Mouse (Mus musculus): Measurements from ENCODE around the gene Egfl8. TPM values are rescaled to one million over a fixed set of nuclear protein-coding genes. Genes with fewer than 3 reads are reported as not detected.

Gene Egfl8
- polyA plus RNA-seq, 1 experiment: 0.16 TPM

DNA sequence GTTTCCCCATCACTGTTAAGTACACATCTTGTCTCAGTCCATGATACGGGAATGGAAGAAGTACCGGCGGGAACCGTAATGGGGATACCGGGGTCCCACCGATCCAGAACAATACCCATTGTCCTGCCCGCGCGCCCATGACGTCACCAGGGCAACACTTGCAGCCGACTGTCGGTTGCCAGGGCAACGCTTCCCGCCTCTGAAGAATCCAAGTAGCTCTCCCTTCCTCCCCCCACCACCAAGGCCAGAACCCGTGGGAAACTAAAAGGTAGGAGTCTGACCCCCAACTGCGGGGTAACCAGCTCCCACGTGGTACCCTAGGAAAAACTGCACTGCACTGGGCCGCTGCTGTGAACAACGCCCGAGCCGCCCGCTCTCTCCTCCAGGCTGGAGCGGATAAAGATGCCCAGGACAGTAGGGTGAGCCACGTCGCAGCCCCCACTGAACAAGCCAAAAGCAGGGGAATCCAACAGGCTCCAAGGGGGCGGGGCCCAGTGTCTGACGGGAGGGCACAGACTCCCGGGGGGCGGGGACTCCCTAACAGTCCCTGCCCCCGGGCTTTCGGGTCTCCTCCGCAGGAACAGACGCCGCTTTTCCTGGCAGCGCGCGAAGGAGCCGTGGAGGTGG lies 28.9 kb downstream of the Egfl8 start:
- peak overlapping the region; percentile 46 for H3K4me3 ChIP-seq
- TF ChIP-seq POLR2AphosphoS2 (IDR thresholded peaks at IDR 0.05; ENCODE audit: insufficient read length, low read depth): peak; percentile 40
- TF ChIP-seq TCF12 (IDR thresholded peaks at IDR 0.05; ENCODE audit: insufficient read depth, poor library complexity, severe bottlenecking): no peak
- TF ChIP-seq REST (IDR thresholded peaks at IDR 0.05; ENCODE audit: insufficient read depth, insufficient read length): no peak
- no peaks in the 10 kb centered on the region for H3K27me3 ChIP-seq (ENCODE audit: control insufficient read depth, insufficient read depth, insufficient read length)
- no peaks in the 10 kb centered on the region for H3K79me2 ChIP-seq (ENCODE audit: control insufficient read depth, insufficient read depth)
- H3ac ChIP-seq (ENCODE audit: control insufficient read depth, insufficient read length): peak overlapping the region; percentile 46
- peak overlapping the region; percentile 100 for H3K4me2 ChIP-seq (ENCODE audit: low read depth)
- no peaks in the 10 kb centered on the region for H3K36me3 ChIP-seq (ENCODE audit: control insufficient read depth, insufficient read depth)

- H3K36me3 ChIP-seq (ENCODE audit: control insufficient read depth, insufficient read depth): no peaks in the 10 kb centered on the region
- H3K79me2 ChIP-seq (ENCODE audit: control insufficient read depth, insufficient read depth): no peaks in the 10 kb centered on the region
- peak overlapping the region; percentile 46 for H3K4me3 ChIP-seq
- peaks cover 3% of the 10 kb centered on the region for H3K27me3 ChIP-seq (ENCODE audit: control insufficient read depth, insufficient read depth, insufficient read length)
- TF ChIP-seq MAX (IDR thresholded peaks at IDR 0.05; ENCODE audit: low read depth) (no peak), POLR2AphosphoS2 (IDR thresholded peaks at IDR 0.05; ENCODE audit: insufficient read length, low read depth) (no peak), SRF (IDR thresholded peaks at IDR 0.05; ENCODE audit: control insufficient read depth, insufficient read length, low read depth) (no peak), USF1 (IDR thresholded peaks at IDR 0.05; ENCODE audit: low read depth) (no peak), CEBPB (IDR thresholded peaks at IDR 0.05; ENCODE audit: insufficient read depth, poor library complexity, severe bottlenecking) (no peak), POLR2A (IDR thresholded peaks at IDR 0.05; ENCODE audit: insufficient read length, low read depth) (no peak), E2F4 (IDR thresholded peaks at IDR 0.05; ENCODE audit: insufficient read depth) (no peak), MYOD1 (IDR thresholded peaks at IDR 0.05; ENCODE audit: control insufficient read depth in 1 of 3, insufficient read length in 2 of 3, low read depth in 2 of 3) (no peak), MYOG (IDR thresholded peaks at IDR 0.05; ENCODE audit: control insufficient read depth in 1 of 3, insufficient read depth in 1 of 3, insufficient read length in 2 of 3, low read depth in 2 of 3) (no peak), TCF3 (IDR thresholded peaks at IDR 0.05; ENCODE audit: insufficient read length, low read depth) (no peak), TCF12 (IDR thresholded peaks at IDR 0.05; ENCODE audit: insufficient read depth, poor library complexity, severe bottlenecking) (no peak), REST (IDR thresholded peaks at IDR 0.05; ENCODE audit: insufficient read depth, insufficient read length) (no peak)
- peak overlapping the region; percentile 100 for H3K4me2 ChIP-seq (ENCODE audit: low read depth)
- peak overlapping the region; percentile 46 for H3ac ChIP-seq (ENCODE audit: control insufficient read depth, insufficient read length)
These were observed 29.6 kb downstream of the Egfl8 start for GRCm38 (mm10) chr17:34585877-34586771.

DNA sequence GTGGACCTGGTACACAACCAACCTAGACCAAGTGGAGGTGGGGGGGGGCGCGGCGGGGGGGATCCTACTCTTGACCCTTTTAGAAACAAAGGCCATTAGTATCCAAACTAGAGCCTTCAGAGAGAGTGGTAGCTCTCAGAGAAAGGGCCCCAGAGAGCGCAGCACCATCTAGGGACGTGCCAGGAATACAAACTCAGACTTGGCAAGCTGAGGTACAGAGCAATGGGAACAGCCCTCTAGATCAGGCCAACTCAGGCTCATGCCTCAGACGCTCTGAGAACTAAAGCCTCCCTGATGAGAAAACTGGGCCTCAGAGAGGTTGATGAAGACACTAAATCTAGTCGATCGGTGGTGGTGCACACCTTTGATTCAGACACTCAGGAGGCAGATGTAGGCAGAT lies 30.6 kb downstream of the Egfl8 start:
- Histone ChIP-seq H3K36me3 (ENCODE audit: control insufficient read depth, insufficient read depth) (no peaks in the 10 kb centered on the region), H3K4me2 (ENCODE audit: low read depth) (no peak overlapping the region), H3K4me3 (no peak overlapping the region), H3ac (ENCODE audit: control insufficient read depth, insufficient read length) (no peak overlapping the region), H3K27me3 (ENCODE audit: control insufficient read depth, insufficient read depth, insufficient read length) (peaks cover 9% of the 10 kb centered on the region), H3K79me2 (ENCODE audit: control insufficient read depth, insufficient read depth) (no peaks in the 10 kb centered on the region)
- TF ChIP-seq MYOG (IDR thresholded peaks at IDR 0.05; ENCODE audit: control insufficient read depth in 1 of 3, insufficient read depth in 1 of 3, insufficient read length in 2 of 3, low read depth in 2 of 3) (no peak), CEBPB (IDR thresholded peaks at IDR 0.05; ENCODE audit: insufficient read depth, poor library complexity, severe bottlenecking) (no peak), MYOD1 (IDR thresholded peaks at IDR 0.05; ENCODE audit: control insufficient read depth in 1 of 3, insufficient read length in 2 of 3, low read depth in 2 of 3) (no peak), POLR2AphosphoS2 (IDR thresholded peaks at IDR 0.05; ENCODE audit: insufficient read length, low read depth) (no peak), REST (IDR thresholded peaks at IDR 0.05; ENCODE audit: insufficient read depth, insufficient read length) (no peak), POLR2A (IDR thresholded peaks at IDR 0.05; ENCODE audit: insufficient read length, low read depth) (no peak), MAX (IDR thresholded peaks at IDR 0.05; ENCODE audit: low read depth) (no peak), TCF3 (IDR thresholded peaks at IDR 0.05; ENCODE audit: insufficient read length, low read depth) (no peak), SRF (IDR thresholded peaks at IDR 0.05; ENCODE audit: control insufficient read depth, insufficient read length, low read depth) (no peak), E2F4 (IDR thresholded peaks at IDR 0.05; ENCODE audit: insufficient read depth) (no peak), USF1 (IDR thresholded peaks at IDR 0.05; ENCODE audit: low read depth) (no peak), TCF12 (IDR thresholded peaks at IDR 0.05; ENCODE audit: insufficient read depth, poor library complexity, severe bottlenecking) (no peak)

DNA sequence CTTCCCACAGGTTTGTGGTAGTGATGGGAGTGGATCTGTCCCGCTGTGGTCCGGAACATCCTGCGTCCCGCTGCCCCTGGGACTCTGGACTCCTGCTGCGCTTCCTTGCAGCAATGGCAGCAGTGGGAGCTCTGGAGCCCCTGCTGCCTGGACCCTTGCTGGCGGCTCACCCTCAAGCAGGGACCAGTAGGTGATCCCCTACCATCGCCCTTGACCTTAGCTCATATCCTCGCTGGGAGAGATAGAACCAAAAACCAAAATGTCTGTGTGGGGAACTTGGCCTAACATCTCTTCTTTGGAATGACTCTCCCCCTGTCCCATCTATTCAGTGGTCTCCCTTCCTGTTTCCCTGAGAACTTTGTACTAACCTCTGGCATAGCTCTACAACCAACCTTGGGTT lies 32.0 kb downstream of the Egfl8 start:
- Histone ChIP-seq H3K79me2 (ENCODE audit: control insufficient read depth, insufficient read depth) (no peaks in the 10 kb centered on the region), H3K4me3 (no peak overlapping the region), H3K4me2 (ENCODE audit: low read depth) (no peak overlapping the region), H3ac (ENCODE audit: control insufficient read depth, insufficient read length) (no peak overlapping the region), H3K27me3 (ENCODE audit: control insufficient read depth, insufficient read depth, insufficient read length) (peaks cover 9% of the 10 kb centered on the region), H3K36me3 (ENCODE audit: control insufficient read depth, insufficient read depth) (no peaks in the 10 kb centered on the region)
- TF ChIP-seq TCF3 (IDR thresholded peaks at IDR 0.05; ENCODE audit: insufficient read length, low read depth): no peak
- TF ChIP-seq SRF (IDR thresholded peaks at IDR 0.05; ENCODE audit: control insufficient read depth, insufficient read length, low read depth): no peak
- TF ChIP-seq POLR2A (IDR thresholded peaks at IDR 0.05; ENCODE audit: insufficient read length, low read depth): no peak
- TF ChIP-seq MYOD1 (IDR thresholded peaks at IDR 0.05; ENCODE audit: control insufficient read depth in 1 of 3, insufficient read length in 2 of 3, low read depth in 2 of 3): no peak
- TF ChIP-seq CEBPB (IDR thresholded peaks at IDR 0.05; ENCODE audit: insufficient read depth, poor library complexity, severe bottlenecking): no peak
- TF ChIP-seq MAX (IDR thresholded peaks at IDR 0.05; ENCODE audit: low read depth): no peak
- TF ChIP-seq REST (IDR thresholded peaks at IDR 0.05; ENCODE audit: insufficient read depth, insufficient read length): no peak
- TF ChIP-seq POLR2AphosphoS2 (IDR thresholded peaks at IDR 0.05; ENCODE audit: insufficient read length, low read depth): no peak
- no peak for TF ChIP-seq MYOG (IDR thresholded peaks at IDR 0.05; ENCODE audit: control insufficient read depth in 1 of 3, insufficient read depth in 1 of 3, insufficient read length in 2 of 3, low read depth in 2 of 3)
- no peak for TF ChIP-seq USF1 (IDR thresholded peaks at IDR 0.05; ENCODE audit: low read depth)
- no peak for TF ChIP-seq E2F4 (IDR thresholded peaks at IDR 0.05; ENCODE audit: insufficient read depth)
- no peak for TF ChIP-seq TCF12 (IDR thresholded peaks at IDR 0.05; ENCODE audit: insufficient read depth, poor library complexity, severe bottlenecking)

Data from myocyte (in vitro differentiated cells).